Comparison of ENCODE assay signal across 23 mouse cellular contexts in genomic region chr9:64202331-64202730, GRCm38 (mm10). TPM values are rescaled to one million over a fixed set of nuclear protein-coding genes. Genes with fewer than 3 reads are reported as not detected.
DNase-seq lines count a peak whose midpoint lies in the region; ATAC-seq and TF ChIP-seq lines count a peak whose summit lies in the region.
"Had no signal": no experiment of that assay in that cellular context is flagged by ENCODE, and none has a peak within 500 bp of the region (broad histone marks: within the 10 kb centered on the region; RNA-seq: fewer than 3 reads in every experiment).

No protein-coding gene starts in this region.

- H3K9ac ChIP-seq in embryonic facial prominence, embryonic 15.5 days: no peak overlapping the region
- H3K9ac ChIP-seq in heart, embryonic 11.5 days (ENCODE audit: low read depth, low read length): no peak overlapping the region
- H3K9ac ChIP-seq: forebrain, embryonic 12.5 days; heart, embryonic 15.5 days; hindbrain, embryonic 15.5 days; intestine, embryonic 15.5 days; limb, embryonic 13.5 days; lung, embryonic 14.5 days had no signal

- POLR2A ChIA-PET in Patski (lab: Charles Lee): interaction anchor here (1.6 kb wide), 1 partner anchor 14 kb away, joined by 4 read pairs; no protein-coding TSS in a partner anchor

- H3K4me3 ChIP-seq in embryonic facial prominence, embryonic 15.5 days (replicated peaks): no peak overlapping the region
- H3K4me3 ChIP-seq in embryonic facial prominence, embryonic 10.5 days: no peak overlapping the region
- H3K4me3 ChIP-seq in heart, embryonic 11.5 days (ENCODE audit: low read depth, low read length): no peak overlapping the region
- H3K4me3 ChIP-seq: forebrain, embryonic 12.5 days; heart, embryonic 15.5 days; hindbrain, embryonic 15.5 days; intestine, embryonic 15.5 days; limb, embryonic 13.5 days had no signal

- no peak overlapping the region for H3K4me2 ChIP-seq in embryonic facial prominence, embryonic 15.5 days (replicated peaks)
- no peak overlapping the region for H3K4me2 ChIP-seq in heart, embryonic 11.5 days
- H3K4me2 ChIP-seq: forebrain, embryonic 12.5 days; heart, embryonic 15.5 days; hindbrain, embryonic 15.5 days; intestine, embryonic 15.5 days; limb, embryonic 13.5 days; lung, embryonic 14.5 days had no signal

- peak overlapping the region; percentile 63 for H3K27ac ChIP-seq in embryonic facial prominence, embryonic 15.5 days (replicated peaks)
- H3K27ac ChIP-seq in embryonic facial prominence, embryonic 10.5 days (replicated peaks): no peak overlapping the region
- H3K27ac ChIP-seq in heart, embryonic 11.5 days (ENCODE audit: low read depth, low read length): no peak overlapping the region
- H3K27ac ChIP-seq: forebrain, embryonic 12.5 days; heart, embryonic 15.5 days; hindbrain, embryonic 15.5 days; intestine, embryonic 15.5 days; limb, embryonic 13.5 days had no signal

- no peak for DNase-seq in embryonic facial prominence, embryonic 10.5 days (ENCODE audit: low spot score)
- DNase-seq in 3134 (ENCODE audit: extremely low read depth, insufficient read length, low spot score): peak; percentile 65
- no peak for DNase-seq in Patski (ENCODE audit: low read depth, low spot score)
- no peak for DNase-seq in kidney, adult 11 months
- DNase-seq in spleen, adult 18-20 months: no peak
- DNase-seq: adrenal gland, postnatal 10 days; cerebellum, adult 11 months; cerebellum, postnatal 10 days; gastrocnemius, postnatal 10 days; heart, adult 18-20 months; heart, postnatal 4 days; layer of hippocampus, postnatal 36 days; lung, embryonic 14.5 days; right cerebral cortex, postnatal 25 days had no signal

- H3K9me3 ChIP-seq in embryonic facial prominence, embryonic 15.5 days (replicated peaks): no peaks in the 10 kb centered on the region
- no peaks in the 10 kb centered on the region for H3K9me3 ChIP-seq in embryonic facial prominence, embryonic 10.5 days
- H3K9me3 ChIP-seq in heart, embryonic 11.5 days (replicated peaks; ENCODE audit: control insufficient read depth, low read length): no peaks in the 10 kb centered on the region
- H3K9me3 ChIP-seq: forebrain, embryonic 12.5 days; heart, embryonic 15.5 days; hindbrain, embryonic 15.5 days; intestine, embryonic 15.5 days; limb, embryonic 13.5 days had no signal

- TF ChIP-seq CTCF in Patski (IDR thresholded peaks at IDR 0.05): no peak

- peaks cover 19% of the 10 kb centered on the region for H3K36me3 ChIP-seq in embryonic facial prominence, embryonic 15.5 days
- peaks cover 92% of the 10 kb centered on the region for H3K36me3 ChIP-seq in embryonic facial prominence, embryonic 10.5 days (replicated peaks)
- H3K36me3 ChIP-seq in heart, embryonic 11.5 days (ENCODE audit: control insufficient read depth, insufficient read depth, low read length): peaks cover 13% of the 10 kb centered on the region

- H3K4me1 ChIP-seq in embryonic facial prominence, embryonic 15.5 days: no peaks in the 10 kb centered on the region
- H3K4me1 ChIP-seq in embryonic facial prominence, embryonic 10.5 days: peaks cover 6% of the 10 kb centered on the region; the same call in 1 of the 2 replicates
- no peaks in the 10 kb centered on the region for H3K4me1 ChIP-seq in heart, embryonic 11.5 days (ENCODE audit: control insufficient read depth, insufficient read depth, low read length)
- H3K4me1 ChIP-seq: forebrain, embryonic 12.5 days; hindbrain, embryonic 15.5 days; limb, embryonic 13.5 days had no signal

- no peak for ATAC-seq in embryonic facial prominence, embryonic 15.5 days (ENCODE audit: insufficient number of reproducible peaks, low FRiP score, low TSS enrichment, low read depth)
- ATAC-seq in Patski: peak; percentile 51
- ATAC-seq in megakaryocyte progenitor cell, adult 5-6 weeks (replicated peaks; ENCODE audit: poor library complexity): peak; percentile 79
- no peak for ATAC-seq in heart, embryonic 11.5 days (replicated peaks; ENCODE audit: insufficient number of reproducible peaks, low FRiP score, low TSS enrichment)
- ATAC-seq: intestine, embryonic 15.5 days; midbrain, embryonic 16.5 days had no signal

- no peaks in the 10 kb centered on the region for H3K27me3 ChIP-seq in embryonic facial prominence, embryonic 15.5 days
- no peaks in the 10 kb centered on the region for H3K27me3 ChIP-seq in embryonic facial prominence, embryonic 10.5 days (replicated peaks; ENCODE audit: low read depth, poor library complexity, severe bottlenecking)
- no peaks in the 10 kb centered on the region for H3K27me3 ChIP-seq in Patski
- H3K27me3 ChIP-seq in heart, embryonic 11.5 days (ENCODE audit: control insufficient read depth, insufficient read depth, low read length): no peaks in the 10 kb centered on the region
- H3K27me3 ChIP-seq: forebrain, embryonic 12.5 days; heart, embryonic 15.5 days; hindbrain, embryonic 15.5 days; intestine, embryonic 15.5 days; limb, embryonic 13.5 days had no signal

- in situ Hi-C loops in Patski (cut with MboI; ENCODE audit: low pct_unique_long_range_greater_than_20kb): loop anchor here (10.0 kb wide), 1 partner anchor 412 kb away; no protein-coding TSS in a partner anchor

- CTCF ChIA-PET in Patski (lab: Charles Lee): interaction anchor here (0.9 to 1.5 kb wide), 2 partner anchors 12 to 21 kb away, joined by 4 to 5 read pairs; no protein-coding TSS in a partner anchor

RNA-seq across cellular contexts. Expression of gene Snapc5, which starts 23.3 kb away (rescaled TPM):
- polyA plus RNA-seq in embryonic facial prominence, embryonic 15.5 days (2015; fragmentation: Nextera tagmentation; extraction: Ambion mirVana): 30.2 and 35.3 TPM in 2 replicates
- polyA plus RNA-seq in embryonic facial prominence, embryonic 10.5 days (2016; fragmentation: Nextera tagmentation; extraction: Ambion mirVana): 29.0 and 31.8 TPM in 2 replicates
- polyA plus RNA-seq in Patski (2021): 23.8 TPM
- 16.5 and 20.7 TPM in 2 replicates for total RNA-seq in megakaryocyte progenitor cell, adult 5-6 weeks (2015)
- 47.4 and 48.2 TPM in 2 replicates for total RNA-seq in megakaryocyte progenitor cell, adult 5-6 weeks (2017)
- 22.4 and 28.0 TPM in 2 replicates for polyA plus RNA-seq in heart, embryonic 11.5 days (2014; fragmentation: Nextera tagmentation; extraction: Ambion mirVana)

RNA-seq across cellular contexts. Expression of gene Rpl4, which starts 29.2 kb away (rescaled TPM):
- polyA plus RNA-seq in embryonic facial prominence, embryonic 15.5 days (2015; fragmentation: Nextera tagmentation; extraction: Ambion mirVana): 1,153 and 1,206 TPM in 2 replicates
- 1,235 and 1,262 TPM in 2 replicates for polyA plus RNA-seq in embryonic facial prominence, embryonic 10.5 days (2016; fragmentation: Nextera tagmentation; extraction: Ambion mirVana)
- polyA plus RNA-seq in Patski (2021): 1,287 TPM
- 4,149 and 4,331 TPM in 2 replicates for total RNA-seq in megakaryocyte progenitor cell, adult 5-6 weeks (2015)
- total RNA-seq in megakaryocyte progenitor cell, adult 5-6 weeks (2017): 2,914 and 3,251 TPM in 2 replicates
- 980 and 988 TPM in 2 replicates for polyA plus RNA-seq in heart, embryonic 11.5 days (2014; fragmentation: Nextera tagmentation; extraction: Ambion mirVana)

RNA-seq across cellular contexts. Expression of gene Zwilch, which starts 29.4 kb away (rescaled TPM):
- 16.3 and 19.5 TPM in 2 replicates for polyA plus RNA-seq in embryonic facial prominence, embryonic 15.5 days (2015; fragmentation: Nextera tagmentation; extraction: Ambion mirVana)
- polyA plus RNA-seq in embryonic facial prominence, embryonic 10.5 days (2016; fragmentation: Nextera tagmentation; extraction: Ambion mirVana): 43.7 and 46.1 TPM in 2 replicates
- 35.4 TPM for polyA plus RNA-seq in Patski (2021)
- total RNA-seq in megakaryocyte progenitor cell, adult 5-6 weeks (2015): 37.7 and 48.5 TPM in 2 replicates
- total RNA-seq in megakaryocyte progenitor cell, adult 5-6 weeks (2017): 134 and 155 TPM in 2 replicates
- 24.3 and 28.5 TPM in 2 replicates for polyA plus RNA-seq in heart, embryonic 11.5 days (2014; fragmentation: Nextera tagmentation; extraction: Ambion mirVana)

RNA-seq across cellular contexts. Expression of gene Uchl4, which starts 32.7 kb away (rescaled TPM):
- polyA plus RNA-seq in embryonic facial prominence, embryonic 15.5 days (2015; fragmentation: Nextera tagmentation; extraction: Ambion mirVana): 2.1 and 3.2 TPM in 2 replicates
- 3.9 and 4.4 TPM in 2 replicates for polyA plus RNA-seq in embryonic facial prominence, embryonic 10.5 days (2016; fragmentation: Nextera tagmentation; extraction: Ambion mirVana)
- polyA plus RNA-seq in Patski (2021): 10.3 TPM
- 0.62 and 0.88 TPM in 2 replicates for total RNA-seq in megakaryocyte progenitor cell, adult 5-6 weeks (2015)
- 1.1 and 1.4 TPM in 2 replicates for total RNA-seq in megakaryocyte progenitor cell, adult 5-6 weeks (2017)
- polyA plus RNA-seq in heart, embryonic 11.5 days (2014; fragmentation: Nextera tagmentation; extraction: Ambion mirVana): 2.7 and 3.1 TPM in 2 replicates

RNA-seq across cellular contexts. Expression of gene Map2k1, which starts 51.1 kb away (rescaled TPM):
- 99.5 and 100 TPM in 2 replicates for polyA plus RNA-seq in embryonic facial prominence, embryonic 15.5 days (2015; fragmentation: Nextera tagmentation; extraction: Ambion mirVana)
- 82.6 and 89.3 TPM in 2 replicates for polyA plus RNA-seq in embryonic facial prominence, embryonic 10.5 days (2016; fragmentation: Nextera tagmentation; extraction: Ambion mirVana)
- 115 TPM for polyA plus RNA-seq in Patski (2021)
- 34.0 and 38.3 TPM in 2 replicates for total RNA-seq in megakaryocyte progenitor cell, adult 5-6 weeks (2015)
- total RNA-seq in megakaryocyte progenitor cell, adult 5-6 weeks (2017): 47.0 and 54.7 TPM in 2 replicates
- polyA plus RNA-seq in heart, embryonic 11.5 days (2014; fragmentation: Nextera tagmentation; extraction: Ambion mirVana): 100 and 108 TPM in 2 replicates

Comparison
In these comparisons a context has a peak if more than half of its experiments do, and no peak if none do; other contexts are left out.
1. ATAC-seq: peak in Patski (single experiment) and megakaryocyte progenitor cell, adult 5-6 weeks (single experiment); none in embryonic facial prominence, embryonic 15.5 days (single experiment) and heart, embryonic 11.5 days (single experiment).